Mouse (Mus musculus) hindbrain, embryonic 16.5 days (tissue): Measurements from ENCODE around the gene Olfr792. TPM values are rescaled to one million over a fixed set of nuclear protein-coding genes. Genes with fewer than 3 reads are reported as not detected.

ENCODE experiments used
- ATAC-seq: fragments of 200-750 bp; cut with Nextera tagmentation; 2 replicates; pipeline ENCODE4 v1.8.0; 2017; ENCODE audit warnings: moderate TSS enrichment, moderate library complexity
- H3K27ac ChIP-seq: fragments of 300-500 bp; sonication (generic); 2 replicates; pipeline ENCODE4 v1.5.1; 2014; ENCODE audit warnings: low read depth, mild to moderate bottlenecking, control low read depth, low read length, moderate library complexity
- H3K27me3 ChIP-seq: fragments of 300-500 bp; sonication (generic); replicated peaks from 2 replicates; pipeline ENCODE4 v1.6.1; 2014; ENCODE audit warnings: low read length; ENCODE audit not compliant: control insufficient read depth, insufficient read depth
- H3K36me3 ChIP-seq: fragments of 300-500 bp; sonication (generic); 2 replicates; pipeline ENCODE4 v1.6.1; 2014; ENCODE audit warnings: mild to moderate bottlenecking, low read length, moderate library complexity, mixed read lengths; ENCODE audit not compliant: control insufficient read depth, insufficient read depth
- H3K4me1 ChIP-seq: fragments of 300-500 bp; sonication (generic); 2 replicates; pipeline ENCODE4 v1.6.1; 2014; ENCODE audit warnings: low read depth, low read length; ENCODE audit not compliant: control insufficient read depth, insufficient read depth
- H3K4me2 ChIP-seq: fragments of 300-500 bp; sonication (generic); 2 replicates; pipeline ENCODE4 v1.6.1; 2014; ENCODE audit warnings: mild to moderate bottlenecking, low read length, control low read depth, moderate library complexity
- H3K4me3 ChIP-seq: fragments of 300-500 bp; sonication (generic); 2 replicates; pipeline ENCODE4 v1.5.1; 2014; ENCODE audit warnings: mild to moderate bottlenecking, low read length, control low read depth, moderate library complexity
- H3K9ac ChIP-seq: fragments of 300-500 bp; sonication (generic); 2 replicates; pipeline ENCODE4 v1.6.1; 2014; ENCODE audit warnings: low read depth, mild to moderate bottlenecking, control low read depth, low read length, moderate library complexity
- H3K9me3 ChIP-seq: fragments of 300-500 bp; sonication (generic); 2 replicates; pipeline ENCODE4 v1.6.1; 2014; ENCODE audit warnings: mild to moderate bottlenecking, low read length, moderate library complexity; ENCODE audit not compliant: control insufficient read depth
- WGBS: fragments of 180-500 bp; shearing (Covaris S2); extraction: QIAGEN DNeasy Blood & Tissue Kit; methylation state at CpG from one replicate; pipeline ENCODE4 v1.1.7; 2014; 5-methylcytosine and 5-hydroxymethylcytosine counted together
- microRNA-seq: library from miRNA; unstranded; fragments of <30 nt; microRNA quantifications from one replicate; pipeline ENCODE4, GENCODE M21; 2017
- polyA plus RNA-seq: library from polyadenylated mRNA; unstranded; fragments of >200 nt; fragmentation: Nextera tagmentation; extraction: Ambion mirVana; gene quantifications from 2 replicates; pipeline ENCODE4 v1.2.1, GENCODE M21; 2015

The Olfr792 gene
- not detected in 2 replicates for polyA plus RNA-seq

DNA sequence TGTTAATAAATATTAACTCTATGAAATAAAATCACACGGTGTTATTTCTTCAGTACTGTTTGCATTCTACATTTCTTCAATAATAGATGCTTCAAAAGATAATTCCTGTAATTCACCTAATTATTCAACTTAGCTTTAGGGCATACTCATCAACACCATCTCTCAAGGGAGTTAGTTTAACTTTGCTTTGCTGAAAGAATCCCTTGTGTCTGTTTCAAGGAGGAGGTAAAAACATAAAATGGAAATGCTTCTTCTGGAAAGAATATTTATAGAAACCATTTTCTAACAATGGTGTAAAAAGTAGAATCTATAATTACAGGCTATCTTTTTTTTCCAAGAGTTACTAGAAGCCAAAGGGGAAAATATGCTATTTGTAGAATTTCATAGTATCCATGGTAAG lies at the start of gene Olfr792:
Olfr792 (plus strand) TSS at position 301 of the 400 bp plus-strand sequence.
- H3K4me3 ChIP-seq: no peak within 1 kb of the TSS
- no peaks in the 10 kb centered on the region; the same call in 1 of the 2 replicates for H3K9me3 ChIP-seq
- WGBS: 82% methylated on average over 1 of the region's 1 CpGs
- no peak within 1 kb of the TSS for H3K4me2 ChIP-seq
- no peak within 1 kb of the TSS for H3K9ac ChIP-seq
- H3K27ac ChIP-seq: no peak within 1 kb of the TSS
- no peaks in the 10 kb centered on the region for H3K4me1 ChIP-seq
- no peaks in the 10 kb centered on the region for H3K27me3 ChIP-seq
- no peak for ATAC-seq
- no peaks in the 10 kb centered on the region for H3K36me3 ChIP-seq

DNA sequence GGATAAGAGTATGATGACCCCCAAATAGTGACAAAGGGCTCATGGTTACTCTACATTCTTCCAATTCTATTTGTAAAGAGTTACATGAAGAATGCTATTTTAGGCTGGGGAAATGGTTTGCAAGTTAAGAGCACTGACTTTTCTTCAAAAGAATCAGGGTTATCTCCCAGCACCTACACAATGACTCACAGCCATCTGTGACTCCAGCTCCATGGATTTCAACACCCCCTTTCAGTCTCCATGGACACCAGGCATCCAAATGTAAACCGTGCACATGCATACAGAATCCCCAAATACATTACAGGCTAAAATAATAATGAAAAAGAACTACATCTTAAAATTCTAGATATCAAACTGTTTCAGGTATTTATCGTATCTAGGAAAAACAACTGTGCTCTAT lies 48.9 kb upstream of the Olfr792 start:
- Histone ChIP-seq H3K4me3 (no peak overlapping the region), H3K27me3 (no peaks in the 10 kb centered on the region), H3K4me2 (no peak overlapping the region), H3K4me1 (no peaks in the 10 kb centered on the region), H3K9ac (no peak overlapping the region), H3K27ac (no peak overlapping the region), H3K9me3 (no peaks in the 10 kb centered on the region), H3K36me3 (no peaks in the 10 kb centered on the region)
- ATAC-seq: no peak
- WGBS: 82% methylated on average over 2 of the region's 2 CpGs

DNA sequence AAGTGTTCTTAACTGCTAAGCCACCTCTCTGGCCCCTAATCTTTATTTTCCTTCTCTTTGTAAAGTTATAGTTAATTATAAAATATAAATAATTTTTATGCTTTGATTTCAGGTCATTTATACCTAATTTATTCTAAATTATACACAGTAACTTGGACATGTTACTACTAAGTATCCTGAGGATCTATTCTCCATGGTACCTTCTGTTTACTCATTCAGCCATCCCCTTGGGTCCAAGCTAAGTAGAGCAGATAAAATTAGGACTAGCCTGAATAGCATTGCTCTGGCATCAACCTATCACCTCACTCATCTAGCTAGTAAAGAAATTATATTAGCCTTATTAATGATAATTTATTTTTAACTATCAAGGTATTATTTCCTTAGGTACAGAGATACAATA lies 40.8 kb upstream of the Olfr792 start, which contains the start of gene Olfr790:
Olfr790 (plus strand) TSS at position 301 of the 400 bp plus-strand sequence.
- H3K4me3 ChIP-seq: no peak within 1 kb of the TSS
- H3K27ac ChIP-seq: no peak within 1 kb of the TSS
- no peak within 1 kb of the TSS for H3K9ac ChIP-seq
- no peaks in the 10 kb centered on the region for H3K27me3 ChIP-seq
- no peak for ATAC-seq
- no peak within 1 kb of the TSS for H3K4me2 ChIP-seq
- H3K4me1 ChIP-seq: no peaks in the 10 kb centered on the region
- no peaks in the 10 kb centered on the region for H3K36me3 ChIP-seq
- no peaks in the 10 kb centered on the region for H3K9me3 ChIP-seq

DNA sequence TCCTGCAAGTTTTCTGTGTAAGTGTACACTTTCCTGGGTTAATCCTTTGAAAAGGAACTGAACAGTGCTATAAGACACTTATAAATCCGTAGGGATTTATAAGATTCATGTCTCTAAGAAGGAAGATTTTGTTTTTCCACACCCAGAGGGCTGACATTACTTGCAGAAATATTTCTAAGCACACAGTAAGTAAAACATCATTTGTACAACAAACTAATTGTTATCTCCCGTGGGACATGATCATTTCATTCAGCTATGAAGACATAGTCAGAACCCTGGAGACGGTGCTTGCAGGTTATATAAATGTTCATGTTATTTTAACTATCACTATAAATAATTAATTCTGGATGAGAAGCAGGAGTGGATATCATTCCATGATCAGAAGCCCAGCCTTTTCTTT lies 17.5 kb upstream of the Olfr792 start, which contains the start of gene Olfr791:
Olfr791 (plus strand) TSS at position 301 of the 400 bp plus-strand sequence.
- no peaks in the 10 kb centered on the region for H3K27me3 ChIP-seq
- H3K4me1 ChIP-seq: no peaks in the 10 kb centered on the region
- no peaks in the 10 kb centered on the region for H3K9me3 ChIP-seq
- H3K9ac ChIP-seq: no peak within 1 kb of the TSS
- H3K4me2 ChIP-seq: no peak within 1 kb of the TSS
- no peak for ATAC-seq
- 73% methylated on average over 3 of the region's 3 CpGs for WGBS
- H3K36me3 ChIP-seq: no peaks in the 10 kb centered on the region
- H3K4me3 ChIP-seq: no peak within 1 kb of the TSS
- H3K27ac ChIP-seq: no peak within 1 kb of the TSS

DNA sequence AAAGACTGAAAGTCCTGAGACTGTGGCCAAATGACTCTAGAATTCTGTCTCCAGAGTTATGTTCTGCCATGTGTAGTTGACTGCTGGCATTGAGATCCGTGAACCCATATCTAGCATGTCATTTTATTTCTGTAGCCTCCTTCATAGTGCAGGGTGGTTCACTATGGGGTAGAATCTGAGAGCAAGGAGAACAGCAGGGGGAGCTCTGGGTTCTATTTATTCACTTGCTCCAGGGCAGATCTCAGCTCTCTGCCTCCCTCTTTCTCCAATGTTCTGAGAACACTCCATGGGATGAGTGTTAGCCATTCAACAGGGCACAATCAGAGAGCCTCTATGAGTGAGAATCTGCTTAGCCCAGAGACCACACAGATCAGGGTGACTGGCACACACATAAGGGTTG lies 10.4 kb downstream of the Olfr792 start:
- Histone ChIP-seq H3K4me2 (no peak overlapping the region), H3K4me3 (no peak overlapping the region), H3K27ac (no peak overlapping the region), H3K36me3 (no peaks in the 10 kb centered on the region), H3K27me3 (no peaks in the 10 kb centered on the region), H3K9me3 (peaks cover under 1% of the 10 kb centered on the region; the same call in 1 of the 2 replicates), H3K4me1 (no peaks in the 10 kb centered on the region), H3K9ac (no peak overlapping the region)
- no peak for ATAC-seq
- WGBS: 55% methylated on average over 1 of the region's 1 CpGs

DNA sequence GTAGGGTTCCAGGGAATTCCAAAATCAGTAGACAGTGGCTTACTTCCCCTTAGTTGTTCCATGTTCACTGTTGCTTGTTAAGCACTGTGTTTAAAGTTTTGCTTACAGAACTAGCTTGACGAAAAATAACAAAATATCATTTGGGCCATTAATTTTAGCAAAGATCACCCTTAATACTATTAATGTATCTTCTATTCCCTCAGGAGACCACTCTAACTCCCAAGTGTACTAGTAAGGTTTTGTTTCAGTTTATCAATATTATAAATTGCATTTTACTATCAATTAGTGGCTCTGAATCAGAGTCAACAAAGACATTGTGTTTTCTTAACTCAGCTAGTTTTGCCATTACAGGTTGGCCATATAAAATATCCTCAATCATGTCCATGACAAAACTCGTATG lies 28.4 kb downstream of the Olfr792 start, which contains the start of gene Olfr794:
Olfr794 (plus strand) TSS at position 301 of the 400 bp plus-strand sequence.
- Histone ChIP-seq H3K4me3 (no peak within 1 kb of the TSS), H3K9ac (no peak within 1 kb of the TSS), H3K27me3 (no peaks in the 10 kb centered on the region), H3K36me3 (no peaks in the 10 kb centered on the region), H3K4me2 (no peak within 1 kb of the TSS), H3K9me3 (no peaks in the 10 kb centered on the region), H3K4me1 (no peaks in the 10 kb centered on the region), H3K27ac (no peak within 1 kb of the TSS)
- WGBS: 85% methylated on average over 2 of the region's 2 CpGs
- ATAC-seq: no peak

DNA sequence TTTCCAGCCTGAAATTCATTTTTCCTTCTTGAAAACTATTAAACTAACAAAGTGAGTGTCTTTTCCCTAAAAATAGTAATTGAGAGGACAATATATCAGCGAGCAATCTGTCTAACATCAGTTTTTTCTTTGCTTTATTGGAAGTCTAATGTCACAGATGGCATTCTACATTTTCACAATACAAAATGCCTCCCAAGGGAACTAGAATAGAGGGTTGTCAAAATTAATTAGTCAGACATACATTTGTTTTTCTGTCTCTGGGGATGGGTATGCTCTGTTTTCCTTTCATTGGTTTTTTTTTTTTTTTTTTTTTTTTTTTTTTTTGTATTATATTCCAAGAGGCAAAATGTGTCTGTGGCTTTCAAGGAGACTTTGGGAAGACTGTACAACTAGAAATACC lies 38.1 kb downstream of the Olfr792 start:
- H3K27me3 ChIP-seq: no peaks in the 10 kb centered on the region
- H3K27ac ChIP-seq: no peak overlapping the region
- H3K9me3 ChIP-seq: no peaks in the 10 kb centered on the region
- no peak overlapping the region for H3K4me2 ChIP-seq
- no peaks in the 10 kb centered on the region for H3K36me3 ChIP-seq
- H3K4me3 ChIP-seq: no peak overlapping the region
- no peak for ATAC-seq
- WGBS: 45% methylated on average over 1 of the region's 1 CpGs
- no peaks in the 10 kb centered on the region for H3K4me1 ChIP-seq
- H3K9ac ChIP-seq: no peak overlapping the region

Small RNA genes lying within 50 kb of the gene (microRNA-seq; reads per million reads assigned to microRNA genes)
- not detected for gene Gm23252

Other genes starting within 250 kb of the Olfr792 start
- gene Olfr780, start 221.0 kb upstream of the Olfr792 start, polyA plus RNA-seq: not detected in 2 replicates
- not detected in 2 replicates for gene Olfr781, start 210.3 kb upstream of the Olfr792 start, polyA plus RNA-seq
- gene Olfr782, start 190.3 kb upstream of the Olfr792 start, polyA plus RNA-seq: not detected in 2 replicates
- gene Olfr784, start 155.1 kb upstream of the Olfr792 start, polyA plus RNA-seq: 0.07 and 0.15 TPM in 2 replicates
- not detected in 2 replicates for gene Olfr785, start 133.7 kb upstream of the Olfr792 start, polyA plus RNA-seq
- gene Olfr786, start 111.9 kb upstream of the Olfr792 start, polyA plus RNA-seq: not detected in 2 replicates
- gene Olfr787, start 77.3 kb upstream of the Olfr792 start, polyA plus RNA-seq: not detected in 2 replicates
- not detected in 2 replicates for gene Olfr788, start 68.2 kb upstream of the Olfr792 start, polyA plus RNA-seq
- gene Olfr789, start 54.4 kb upstream of the Olfr792 start, polyA plus RNA-seq: not detected in 2 replicates
- gene Olfr790, start 40.7 kb upstream of the Olfr792 start, polyA plus RNA-seq: not detected in 2 replicates
- gene Olfr791, start 17.4 kb upstream of the Olfr792 start, polyA plus RNA-seq: not detected in 2 replicates
- not detected in 2 replicates for gene Olfr794, start 28.5 kb downstream of the Olfr792 start, polyA plus RNA-seq
- not detected in 2 replicates for gene Olfr796, start 73.4 kb downstream of the Olfr792 start, polyA plus RNA-seq
- gene Olfr798, start 88.8 kb downstream of the Olfr792 start, polyA plus RNA-seq: not detected in 2 replicates
- not detected in 2 replicates for gene Olfr799, start 98.3 kb downstream of the Olfr792 start, polyA plus RNA-seq
- gene Olfr800, start 118.5 kb downstream of the Olfr792 start, polyA plus RNA-seq: not detected in 2 replicates
- not detected in 2 replicates for gene Olfr801, start 134.7 kb downstream of the Olfr792 start, polyA plus RNA-seq
- gene Olfr802, start 149.0 kb downstream of the Olfr792 start, polyA plus RNA-seq: 0.02 TPM in 1 of 2 replicates, not detected in the other
- gene Olfr803, start 155.1 kb downstream of the Olfr792 start, polyA plus RNA-seq: not detected in 2 replicates
- not detected in 2 replicates for gene Olfr804, start 164.0 kb downstream of the Olfr792 start, polyA plus RNA-seq
- gene Olfr805, start 190.2 kb downstream of the Olfr792 start, polyA plus RNA-seq: not detected in 2 replicates
- gene Olfr806, start 202.8 kb downstream of the Olfr792 start, polyA plus RNA-seq: not detected in 2 replicates
- gene Olfr807, start 218.6 kb downstream of the Olfr792 start, polyA plus RNA-seq: not detected in 2 replicates
- gene Olfr808, start 226.3 kb downstream of the Olfr792 start, polyA plus RNA-seq: not detected in 2 replicates
- not detected in 2 replicates for gene Olfr809, start 235.5 kb downstream of the Olfr792 start, polyA plus RNA-seq